Mouse (Mus musculus) heart, postnatal 25 days (tissue): Measurements from ENCODE around the gene Sh3pxd2a. TPM values are rescaled to one million over a fixed set of nuclear protein-coding genes. Genes with fewer than 3 reads are reported as not detected.
A peak's percentile ranks its signal among the peaks of the same experiment; 100 is the strongest.

ENCODE experiments used
- DNase-seq: peaks from one replicate; pipeline ENCODE4 v3.0.0; 2022; ENCODE audit warnings: low spot score
- intact Hi-C: fragments of 180-260 bp; cut with DNase I; formaldehyde crosslinking; loops from one replicate; pipeline ENCODE4 v1.15.1; 2025
- total RNA-seq, 2 experiments: library from RNA; stranded (reverse); gene quantifications; 2 replicates each; pipeline ENCODE4 v1.2.3; 2021

Sh3pxd2a gene
- total RNA-seq, 2 experiments from 2014 or later = 63.5 to 63.6 TPM

DNA sequence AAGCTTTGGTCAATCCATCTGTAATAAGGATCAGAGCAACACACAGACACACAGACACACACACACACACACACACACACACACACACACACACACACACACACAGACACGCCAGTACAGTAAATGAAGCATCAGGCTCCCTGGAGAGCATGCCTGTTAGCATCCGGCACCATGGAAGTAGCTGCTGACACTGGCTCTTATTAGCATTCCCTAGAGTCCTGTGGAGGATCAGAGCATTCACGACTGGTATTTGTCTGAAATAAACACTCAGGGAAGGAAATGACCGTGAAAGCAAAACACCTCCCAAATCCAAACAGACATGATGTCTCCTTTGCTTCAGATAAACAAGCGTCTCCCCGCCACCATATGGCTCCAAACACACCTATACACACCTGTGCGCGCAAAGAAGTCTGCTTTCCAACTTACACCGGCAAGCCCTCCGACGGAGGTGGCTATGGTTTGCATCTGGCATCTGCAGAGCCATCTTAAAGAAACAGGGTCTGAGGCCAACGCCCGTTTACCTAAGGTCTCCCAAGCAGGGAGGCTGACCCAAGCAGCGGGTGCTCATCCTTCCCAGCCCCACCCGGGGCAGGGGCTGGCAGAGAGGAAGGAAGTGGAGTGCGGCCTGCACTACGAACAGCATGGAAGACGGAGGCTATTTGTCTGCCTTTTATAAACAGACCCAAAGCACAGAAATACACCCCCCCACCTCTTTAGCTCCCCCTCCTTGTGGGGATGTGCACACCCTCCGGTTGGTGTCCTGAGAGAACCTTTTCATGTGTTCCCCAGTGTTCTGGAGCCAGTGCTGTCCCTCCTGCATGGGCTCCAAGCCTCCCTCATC lies 3.9 kb downstream of the Sh3pxd2a start:
- intact Hi-C loops = loop anchor here (5.0 kb wide), 1 partner anchor 33 kb away; no protein-coding TSS in a partner anchor
- no peak for DNase-seq

DNA sequence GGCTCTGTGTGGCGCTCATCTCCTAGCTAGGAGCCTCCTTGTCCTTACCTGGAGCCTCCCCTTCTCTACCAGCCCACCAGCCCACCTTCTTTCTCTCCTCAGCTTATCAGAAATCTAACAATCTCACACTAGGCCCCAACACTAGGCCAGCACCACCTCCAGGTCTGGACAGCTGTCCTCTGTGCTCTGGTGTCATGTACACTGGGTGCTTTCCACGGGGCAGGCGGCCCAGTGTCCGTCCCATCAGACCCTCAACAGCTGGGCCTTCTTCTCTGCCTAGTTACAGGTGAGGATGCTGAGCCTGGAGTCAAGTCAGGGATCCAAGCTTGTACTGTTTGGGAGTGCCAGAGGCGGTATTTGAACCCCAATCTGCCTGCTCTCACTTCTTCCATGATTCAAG lies 5.0 kb downstream of the Sh3pxd2a start:
- DNase-seq = no peak
- intact Hi-C loops = no loop called here

DNA sequence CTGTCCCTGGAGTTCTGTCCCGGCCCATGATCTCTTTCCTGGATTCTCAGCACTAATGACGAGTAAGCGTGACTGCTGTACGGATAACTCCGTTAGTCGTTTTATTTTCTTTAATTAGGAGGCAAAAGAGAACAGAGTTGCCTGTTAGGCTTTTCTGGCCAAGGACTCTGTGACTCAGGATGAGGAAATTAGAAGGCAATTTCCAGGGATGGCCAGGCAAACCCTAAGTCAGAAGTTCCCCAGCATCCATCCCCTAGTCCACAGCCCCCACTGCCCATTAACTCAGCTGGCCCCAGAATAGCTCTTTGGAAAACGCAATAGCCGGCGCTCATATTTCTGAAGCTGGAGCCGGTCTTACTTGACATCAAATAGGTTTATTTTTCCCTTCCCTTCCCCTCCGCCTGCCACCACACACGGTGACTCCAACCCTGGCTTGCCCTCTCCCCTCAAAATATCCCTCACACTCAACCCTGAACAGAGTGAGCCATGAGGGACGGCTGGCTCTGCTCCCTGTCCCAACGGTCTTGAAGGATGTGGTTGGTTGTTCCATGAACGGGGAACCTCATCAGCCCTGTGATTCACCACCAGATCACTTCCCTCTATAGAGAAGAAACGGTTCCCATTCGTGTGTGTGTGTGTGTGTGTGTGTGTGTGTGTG lies 5.6 kb downstream of the Sh3pxd2a start:
- DNase-seq = no peak
- intact Hi-C loops = no loop called here

DNA sequence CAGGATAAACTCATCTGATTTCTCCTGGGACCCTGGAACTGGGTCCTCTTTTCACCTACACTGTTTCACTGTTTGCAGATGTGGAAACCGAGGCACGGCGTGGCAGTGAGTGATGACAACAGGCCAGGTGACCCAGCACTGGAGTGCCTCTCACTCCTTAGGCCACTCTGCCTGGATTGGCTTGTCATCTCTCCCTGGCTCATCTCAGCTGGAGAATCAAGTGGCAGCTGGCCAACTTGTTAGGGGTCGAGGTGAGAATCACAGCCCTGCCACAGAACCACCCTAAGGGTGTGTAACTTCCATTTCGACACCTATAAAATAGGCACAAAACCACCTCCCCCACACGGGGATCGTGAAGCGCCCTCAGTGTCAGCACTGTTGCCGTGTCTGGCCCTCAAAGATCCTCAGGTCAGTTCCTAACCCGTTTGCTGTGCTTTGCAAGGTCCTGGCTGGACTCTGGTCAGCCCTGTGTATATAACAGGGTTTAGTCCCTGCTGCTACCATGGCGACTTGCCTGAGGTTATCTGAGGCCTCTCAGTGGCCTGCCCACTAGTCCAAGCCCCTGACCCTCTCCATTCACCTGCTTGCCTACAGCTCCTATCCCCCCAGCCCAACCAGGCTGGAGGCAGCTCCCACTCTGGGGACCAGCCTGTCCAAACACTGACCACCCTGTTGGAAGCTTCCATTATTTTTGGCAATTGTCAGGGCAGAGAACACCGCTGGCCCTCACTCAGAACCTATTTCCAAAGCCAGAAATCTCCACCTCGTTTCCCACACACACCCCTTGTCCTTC lies 6.3 kb downstream of the Sh3pxd2a start:
- peak; percentile 67 for DNase-seq
- intact Hi-C loops = no loop called here

DNA sequence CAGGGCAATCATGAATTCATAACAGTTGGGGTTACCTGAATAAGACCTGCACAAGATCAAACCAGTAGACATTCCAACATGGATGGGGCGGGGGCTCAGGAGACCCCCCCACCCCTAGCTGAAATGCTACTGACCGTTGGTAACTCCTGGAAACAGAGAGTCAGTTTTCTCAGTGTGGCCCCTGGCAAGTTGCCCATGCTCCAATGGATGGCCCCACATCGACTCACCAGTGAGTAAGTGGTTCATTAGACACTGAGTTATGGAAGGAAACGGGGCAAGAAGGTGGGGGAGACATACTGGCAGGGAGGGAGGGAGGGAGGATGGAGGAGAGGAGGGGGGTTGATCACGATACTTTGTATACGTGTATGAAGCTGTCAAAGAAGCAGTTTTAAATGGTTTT lies 8.2 kb downstream of the Sh3pxd2a start:
- DNase-seq = no peak

DNA sequence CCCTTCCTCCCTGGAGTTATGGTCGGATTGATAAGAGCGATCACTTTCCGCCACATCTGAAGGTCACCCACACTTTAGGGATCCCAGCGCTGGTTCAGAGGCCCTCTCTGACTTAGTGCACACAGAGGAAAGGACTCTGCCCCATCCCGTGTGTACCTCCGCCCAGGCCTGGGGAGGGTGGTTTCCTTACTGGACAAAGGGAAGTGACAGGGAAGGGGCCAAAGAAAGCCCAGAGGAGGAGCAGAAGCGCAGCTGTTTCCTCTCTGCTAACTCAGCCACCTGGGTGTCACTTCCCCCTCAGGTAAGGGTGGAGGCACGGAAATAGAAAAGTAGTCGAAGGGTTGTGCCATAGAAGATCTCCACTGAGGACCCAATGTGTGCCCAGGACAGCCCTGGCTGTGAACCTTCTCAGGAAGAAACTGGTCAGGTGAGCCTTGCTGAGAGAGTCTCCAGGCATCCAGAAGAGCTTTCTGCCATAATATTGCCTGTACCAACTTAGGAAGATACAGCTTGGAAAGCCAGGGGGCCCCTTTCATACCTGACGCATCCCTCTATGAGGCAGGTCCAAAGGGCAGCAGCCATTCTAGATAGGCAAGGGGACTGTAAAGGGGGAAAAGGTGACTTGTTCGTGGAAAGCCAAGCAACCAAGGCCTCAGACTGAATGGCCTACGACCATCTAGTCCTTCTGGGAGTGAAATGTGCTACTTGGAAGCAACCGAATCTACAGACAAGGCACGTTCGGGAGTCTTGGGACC lies 9.0 kb downstream of the Sh3pxd2a start:
- intact Hi-C loops = no loop called here
- peak; percentile 59 for DNase-seq

More for the DNA sequence above, 8.2 kb downstream of the Sh3pxd2a start:
- intact Hi-C loops = no loop called here

DNA sequence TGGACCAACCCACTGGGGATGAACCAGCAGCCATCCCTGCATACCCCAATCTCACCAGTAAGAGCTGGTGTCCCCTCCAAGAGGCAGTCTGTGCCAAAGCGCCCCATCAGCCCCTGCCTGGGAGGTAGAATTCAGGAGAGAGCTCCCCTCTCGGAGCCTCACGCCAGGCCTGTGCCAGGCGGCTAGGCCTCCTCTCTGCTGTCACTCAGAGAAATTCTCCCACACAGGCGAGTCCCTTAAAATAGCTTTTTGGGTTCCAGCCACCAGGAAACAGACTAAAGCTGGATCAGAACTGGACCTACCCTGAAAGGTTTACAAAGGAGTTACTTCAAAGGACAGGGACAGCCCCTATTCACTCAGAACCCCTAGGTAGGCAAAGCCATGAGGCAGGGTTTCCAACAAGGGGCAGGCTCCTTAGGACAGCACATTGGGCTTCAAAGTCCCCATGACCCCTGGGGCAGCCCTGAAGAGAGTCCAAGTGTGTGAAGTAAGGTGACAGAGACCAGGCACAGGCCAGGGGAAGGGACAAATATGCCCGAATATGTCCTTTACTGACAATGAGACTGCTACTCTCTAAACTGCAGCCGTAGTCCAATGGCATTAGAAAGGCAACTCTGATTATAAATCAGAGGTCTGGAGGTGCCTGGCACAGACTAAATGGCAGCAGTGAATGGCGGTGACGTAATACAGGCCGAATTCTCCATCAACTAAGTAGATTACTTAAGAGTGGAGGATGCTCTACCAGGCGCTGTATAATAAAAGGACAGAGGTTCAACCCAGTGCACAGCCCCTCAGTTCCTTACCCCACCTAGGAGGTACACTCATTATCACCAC lies 9.8 kb downstream of the Sh3pxd2a start:
- intact Hi-C loops = no loop called here
- peak; percentile 49 for DNase-seq

DNA sequence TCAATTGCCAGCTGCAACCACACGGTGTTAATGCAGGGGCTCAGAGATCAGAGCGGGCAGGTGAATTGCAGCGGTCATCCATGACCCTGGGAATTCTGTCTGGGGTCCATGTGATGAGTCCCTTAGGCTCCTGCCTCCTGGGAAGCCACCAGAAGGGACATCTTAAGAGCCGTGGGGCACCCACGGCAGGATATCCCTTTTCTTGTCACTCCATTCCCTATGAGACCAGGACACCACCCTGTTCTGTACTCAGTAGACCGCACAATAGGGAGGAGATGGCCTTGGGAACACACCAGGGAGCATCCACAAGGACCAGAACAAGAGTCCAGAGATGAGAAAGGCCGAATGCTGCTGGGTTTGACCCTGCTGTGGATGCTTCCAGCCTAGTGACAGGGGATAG lies 10.8 kb downstream of the Sh3pxd2a start:
- intact Hi-C loops = no loop called here
- no peak for DNase-seq

DNA sequence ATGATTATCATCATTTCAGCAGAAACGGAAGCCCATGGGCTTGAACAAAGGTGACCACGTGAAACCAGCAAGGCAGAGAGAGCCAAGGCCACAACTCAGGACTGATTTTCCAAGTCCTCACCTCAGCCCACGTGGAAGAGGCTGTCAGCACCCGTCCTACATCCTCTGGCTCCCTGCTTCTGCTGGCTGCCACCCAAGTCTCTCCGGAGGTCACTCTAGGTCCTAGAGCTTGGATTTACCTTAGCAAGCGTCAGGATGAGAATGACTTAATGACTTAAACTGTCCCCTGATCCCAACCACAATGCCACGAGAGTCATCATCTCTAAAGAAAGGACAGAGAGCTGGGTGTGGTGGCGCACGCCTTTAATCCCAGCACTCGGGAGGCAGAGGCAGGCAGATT lies 11.5 kb downstream of the Sh3pxd2a start:
- intact Hi-C loops = no loop called here
- DNase-seq = peak; percentile 66

DNA sequence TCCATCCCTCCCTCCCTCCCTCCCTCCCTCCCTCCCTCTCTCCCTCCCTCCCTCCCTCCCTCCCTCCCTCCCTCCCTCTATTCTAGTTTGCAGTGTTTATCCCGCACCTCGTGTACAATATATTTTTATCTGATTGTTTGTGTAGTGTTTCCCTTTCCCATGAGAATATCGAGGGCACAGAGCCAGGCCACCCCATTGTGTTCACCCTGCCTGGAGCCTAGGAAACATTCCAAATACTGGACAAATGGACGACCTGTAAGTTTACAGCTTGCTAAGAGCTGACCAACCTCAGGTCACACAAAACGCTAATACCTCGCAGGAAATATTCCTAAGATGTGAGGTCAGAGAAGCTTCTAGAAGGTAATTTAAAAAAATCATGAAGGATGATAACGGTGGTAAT lies 12.0 kb downstream of the Sh3pxd2a start:
- peak; percentile 50 for DNase-seq
- intact Hi-C loops = no loop called here

DNA sequence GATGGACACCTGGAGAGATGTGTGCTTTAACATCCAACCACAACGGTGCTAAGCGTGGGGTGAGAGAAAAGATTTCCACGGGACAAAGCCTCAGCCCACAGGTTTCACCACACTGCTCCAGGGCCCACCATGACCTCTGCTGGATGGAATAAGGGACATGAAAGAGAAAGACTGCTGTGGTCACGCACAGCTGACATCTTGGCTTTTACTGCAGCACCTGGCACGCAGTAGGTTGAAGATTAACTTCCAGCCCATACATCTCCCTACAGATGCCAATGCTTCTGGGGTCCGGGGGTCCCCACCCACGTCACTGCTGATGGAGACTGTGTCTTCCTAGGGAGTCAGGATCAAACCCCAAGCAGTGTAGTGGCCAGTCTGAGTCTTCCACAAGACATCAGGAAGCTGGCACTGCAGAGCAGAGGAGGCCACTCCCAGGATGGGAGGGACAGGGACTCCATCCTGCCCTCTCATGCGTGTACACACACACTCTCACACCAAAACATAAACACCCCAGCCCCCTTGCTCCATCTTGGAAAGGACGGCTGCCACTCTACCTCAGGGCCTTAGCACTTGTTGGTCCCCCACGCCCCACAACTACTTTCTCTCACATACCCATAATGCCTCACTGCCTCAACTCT lies 12.6 kb downstream of the Sh3pxd2a start:
- no peak for DNase-seq

DNA sequence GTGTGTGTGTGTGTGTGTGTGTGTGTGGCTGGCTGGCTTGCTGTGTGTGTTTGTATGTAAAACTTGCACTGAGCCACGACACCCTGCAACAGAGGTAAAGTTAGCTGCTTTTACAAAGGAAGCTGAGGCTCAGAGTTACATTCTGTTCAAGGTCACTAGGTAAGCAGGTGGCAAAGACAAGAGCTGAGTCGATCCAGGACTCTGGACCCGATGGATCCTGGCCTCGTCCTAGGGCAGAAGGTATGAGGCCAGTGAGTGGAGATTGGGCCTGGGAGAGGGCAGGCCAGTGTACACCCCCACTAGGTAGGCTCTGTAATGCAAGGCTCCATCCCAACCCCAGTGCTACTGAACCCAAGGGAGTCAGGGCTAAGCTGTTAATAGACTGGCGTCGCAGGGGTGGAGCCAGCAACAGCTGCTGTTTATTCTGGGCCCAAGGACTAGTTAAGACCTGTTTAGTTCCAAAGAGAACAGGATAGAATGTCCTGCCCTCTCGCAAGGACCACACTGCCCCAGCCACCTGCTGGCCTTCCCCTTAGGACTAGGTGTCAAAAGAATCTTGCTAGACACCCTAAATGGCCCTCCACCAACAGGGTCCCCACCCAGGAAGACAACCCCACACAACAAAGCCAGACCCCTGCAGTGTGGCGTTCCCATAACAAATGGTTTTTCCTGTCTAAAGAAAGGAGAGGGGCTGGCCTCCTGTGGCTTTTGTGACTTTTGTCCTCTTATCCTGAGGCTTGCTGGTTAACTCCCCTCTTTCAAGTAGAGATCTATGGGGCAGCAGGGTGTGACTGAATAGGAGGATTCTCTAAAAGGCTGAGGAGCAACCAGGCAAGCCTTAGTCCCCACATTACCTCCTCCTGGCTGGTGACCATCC lies 13.7 kb downstream of the Sh3pxd2a start:
- DNase-seq = no peak
- intact Hi-C loops = no loop called here

More for the DNA sequence above, 12.6 kb downstream of the Sh3pxd2a start:
- intact Hi-C loops = no loop called here

DNA sequence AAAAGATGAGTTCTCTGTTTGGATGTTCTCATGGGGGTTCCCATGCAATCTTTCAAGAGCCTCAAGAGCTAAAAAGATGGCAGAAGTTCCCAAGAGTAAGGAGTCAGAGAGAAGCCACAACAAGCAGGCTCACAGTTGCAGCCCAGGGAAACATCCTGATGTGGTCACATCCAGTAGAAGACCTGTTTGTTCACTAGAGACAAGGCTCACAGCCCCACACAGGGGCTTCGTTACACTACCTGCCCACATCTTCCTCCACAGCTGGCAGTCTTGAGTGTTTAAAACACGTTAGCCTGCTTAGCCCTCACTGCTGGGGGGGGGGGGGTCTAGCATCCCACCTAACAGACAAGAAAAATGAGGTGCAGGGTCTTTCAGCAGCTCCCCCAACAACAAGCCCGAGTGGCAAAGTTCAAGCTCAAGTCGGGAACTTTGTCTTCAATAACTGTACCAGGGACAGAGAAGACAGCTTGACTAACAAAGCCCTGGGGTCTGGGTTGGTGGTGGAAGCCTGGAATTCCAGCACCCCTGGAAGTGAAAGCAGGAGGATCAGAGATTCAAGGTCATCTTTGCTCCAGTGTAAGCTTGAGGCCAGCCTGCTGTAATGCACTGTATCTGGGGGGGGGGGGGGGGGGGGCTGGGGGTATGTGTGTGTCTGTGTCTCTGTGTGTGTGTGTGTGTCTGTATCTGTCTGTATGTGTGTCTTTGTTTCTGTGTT lies 14.5 kb downstream of the Sh3pxd2a start:
- intact Hi-C loops = loop anchor here (2.0 kb wide), 2 partner anchors 15 to 17 kb away; partner anchors contain the start of gene Sh3pxd2a
- no peak for DNase-seq

DNA sequence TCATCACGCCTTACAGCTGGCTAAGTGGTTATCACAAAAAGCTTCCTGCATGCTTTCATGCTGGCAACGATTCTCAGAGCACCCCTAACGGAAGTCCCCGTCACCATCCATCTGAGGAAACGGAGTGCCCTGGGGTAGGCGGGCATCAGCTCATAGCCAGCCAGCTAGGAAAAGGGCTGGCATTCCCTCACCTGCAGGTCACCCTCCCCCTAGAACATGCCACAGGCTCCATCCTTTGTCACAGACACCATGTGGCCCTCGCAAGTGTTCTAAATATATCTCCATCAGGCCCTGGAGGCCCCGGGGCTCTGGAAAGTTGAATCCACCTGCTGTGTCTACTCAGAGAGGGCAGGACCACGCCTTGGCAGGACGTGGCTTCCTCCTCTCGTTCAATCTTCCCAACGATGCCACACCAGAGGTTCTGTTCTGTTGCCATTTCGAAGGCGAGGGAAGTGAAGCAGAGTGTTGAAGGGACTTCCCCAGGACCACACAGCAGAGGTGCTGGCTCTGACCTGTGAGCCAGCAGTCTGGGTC lies 15.5 kb downstream of the Sh3pxd2a start:
- DNase-seq = no peak
- intact Hi-C loops = loop anchor here (2.0 kb wide), 2 partner anchors 16 kb away; partner anchors contain the start of gene Sh3pxd2a

DNA sequence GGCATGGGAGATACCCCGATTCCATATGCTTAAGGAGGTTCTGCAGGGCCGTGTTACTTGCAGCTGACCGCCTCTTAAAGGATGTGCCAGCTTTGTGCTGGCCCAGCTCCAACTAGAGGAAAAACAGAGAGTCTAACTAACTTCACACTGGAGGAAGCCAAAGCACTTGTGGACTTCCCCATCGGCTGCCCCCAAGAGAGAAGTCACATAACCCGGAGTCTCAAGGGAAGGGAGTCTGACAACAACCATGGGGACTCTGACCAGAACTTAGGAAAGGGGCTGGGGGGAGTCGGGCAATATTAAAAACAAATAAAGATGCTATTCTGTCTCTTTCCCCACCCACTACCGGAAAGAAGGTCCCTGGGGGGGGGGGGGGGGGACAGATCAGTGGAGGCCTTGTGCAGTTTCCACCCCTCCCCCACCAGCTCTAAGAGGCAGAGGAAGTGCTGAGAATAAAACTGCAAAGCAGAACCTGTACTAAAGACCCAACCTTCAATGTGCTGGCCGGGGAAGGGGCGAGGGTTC lies 17.3 kb downstream of the Sh3pxd2a start:
- peak; percentile 36 for DNase-seq
- intact Hi-C loops = no loop called here

DNA sequence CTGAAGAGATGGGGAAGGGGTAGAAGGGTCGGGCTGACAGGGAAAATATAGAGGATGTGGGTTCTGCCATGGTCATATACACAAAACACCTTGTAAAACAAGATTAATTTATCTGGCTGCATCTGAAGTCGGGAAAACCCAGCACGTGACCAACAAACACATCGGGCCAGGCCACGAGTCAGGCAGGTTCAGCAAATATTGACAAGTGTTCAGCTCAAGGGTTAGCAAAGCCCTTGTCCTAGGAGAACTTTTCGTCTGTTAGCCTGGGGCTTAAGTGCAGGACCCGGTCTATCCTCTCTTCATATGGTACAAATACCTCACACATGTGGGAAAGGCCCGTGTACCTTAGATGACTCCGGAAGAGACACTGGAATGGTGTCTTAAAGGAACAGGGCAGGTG lies 18.1 kb downstream of the Sh3pxd2a start:
- intact Hi-C loops = no loop called here
- DNase-seq = no peak
